Mouse (Mus musculus) thymus, postnatal 10 days (tissue): Measurements from ENCODE around the gene Anks1b.

Experiments used
- DNase-seq, 2 experiments: peaks; one replicate each; pipeline ENCODE4 v3.0.0; 2021; ENCODE audit warnings: low spot score in 2 of 2

The Anks1b gene

DNA sequence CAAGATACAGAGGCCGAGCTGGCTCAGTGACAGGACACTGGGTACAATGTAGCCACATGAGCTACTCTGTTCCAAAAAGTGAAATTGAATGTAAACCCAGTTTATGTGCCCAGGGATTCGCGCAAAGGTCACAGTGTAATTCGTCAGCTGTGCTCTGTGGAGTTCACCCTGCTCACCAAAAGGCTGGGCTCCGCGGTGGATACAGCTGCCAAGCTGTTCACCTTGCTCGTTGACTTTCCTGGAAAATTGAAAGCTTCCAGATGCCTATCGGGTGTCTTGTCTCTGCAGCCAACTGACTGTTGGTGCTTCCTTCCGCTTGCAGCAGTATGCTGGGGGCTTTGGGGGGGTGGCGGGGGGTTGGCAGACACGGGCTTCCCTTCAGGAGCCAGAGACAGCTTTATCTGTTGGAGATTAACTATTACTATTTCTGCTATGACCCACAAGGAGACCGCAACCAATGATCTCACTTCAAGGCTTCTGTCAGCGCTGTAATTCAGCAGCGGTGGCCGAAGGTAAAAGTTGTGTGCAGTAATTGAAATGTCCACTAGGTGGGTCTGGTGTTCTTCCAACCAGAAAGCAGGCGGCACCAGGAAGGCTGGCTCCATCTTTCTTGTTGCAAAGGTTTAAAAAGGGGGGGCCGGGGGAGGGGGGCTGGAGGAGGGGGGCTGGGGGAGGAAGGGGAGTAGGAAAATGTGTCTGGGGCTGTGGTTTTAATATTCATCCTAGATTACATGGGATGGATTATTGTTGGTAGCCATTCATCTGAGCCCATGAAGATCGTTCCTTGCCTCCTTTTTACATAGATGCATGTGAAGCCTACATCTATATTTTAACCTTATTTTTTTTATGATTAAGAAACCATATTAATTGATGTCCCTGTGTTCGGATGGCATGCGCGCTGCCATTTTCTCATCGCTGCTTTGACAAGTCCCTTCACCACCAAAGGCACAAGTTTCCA is 855.4 kb downstream of the Anks1b start:
- DNase-seq = peak in 1 of 2 experiments; percentile 64

DNA sequence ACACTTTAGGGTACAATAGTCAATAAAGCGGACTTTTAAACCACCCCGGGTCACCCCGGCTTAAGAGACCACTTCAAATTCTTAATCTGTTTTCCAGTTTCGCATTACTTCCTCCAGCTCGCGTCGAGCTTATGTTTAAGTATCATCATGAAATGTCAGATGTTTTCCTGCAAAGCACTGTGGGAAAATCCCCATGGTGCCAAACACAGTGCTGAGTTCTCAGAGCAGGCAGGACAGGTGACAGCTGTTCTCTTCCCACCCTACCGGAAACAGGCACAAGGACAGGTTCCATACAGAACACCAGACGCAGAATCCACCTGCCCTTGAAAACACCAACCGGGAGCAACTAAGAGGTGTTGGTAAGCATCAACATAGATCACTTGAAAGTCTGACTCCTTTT is 856.2 kb downstream of the Anks1b start:
- no peak for DNase-seq

DNA sequence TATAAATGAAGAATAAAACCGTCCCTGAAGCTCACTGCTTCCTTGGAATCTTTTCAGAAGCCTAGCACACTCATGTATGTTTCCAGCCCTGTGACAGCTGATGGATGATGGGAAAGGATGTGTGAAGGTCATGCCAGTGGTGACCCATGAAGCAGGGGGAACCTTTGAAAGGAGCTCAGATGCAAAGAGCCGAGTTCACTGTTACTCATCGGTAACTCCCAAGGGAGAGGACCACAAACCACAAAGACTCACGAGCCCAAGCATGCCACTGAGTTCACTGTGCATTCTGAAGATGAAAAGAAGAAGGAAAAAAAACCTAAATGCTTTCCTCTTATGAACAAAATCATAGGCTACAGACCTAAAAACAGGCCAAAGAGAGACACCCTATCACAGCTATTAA is 859.5 kb downstream of the Anks1b start:
- DNase-seq = no peak

GRCm38 (mm10) chr10:90733632-90734031 is 860.3 kb downstream of the Anks1b start:
- DNase-seq = no peak

DNA sequence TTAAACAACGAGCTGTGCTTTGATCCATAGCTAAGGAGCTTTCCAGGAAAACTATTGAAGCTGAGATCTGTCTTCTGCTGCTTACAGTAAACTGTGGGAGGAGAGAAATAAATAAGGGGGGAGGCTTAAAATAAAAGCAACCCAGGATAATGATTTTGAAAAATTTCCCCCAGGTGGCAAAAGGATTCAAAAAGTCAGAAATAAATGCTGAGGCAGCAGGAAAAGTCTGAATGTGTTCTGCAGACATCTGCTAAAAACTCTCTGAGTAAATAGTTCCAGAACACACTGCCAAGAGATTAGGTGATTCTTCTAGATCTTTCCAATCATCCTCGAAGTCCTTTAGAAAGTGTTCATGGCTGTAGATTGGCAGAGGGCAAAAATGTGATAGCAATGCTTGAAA is 865.2 kb downstream of the Anks1b start:
- no peak for DNase-seq

DNA sequence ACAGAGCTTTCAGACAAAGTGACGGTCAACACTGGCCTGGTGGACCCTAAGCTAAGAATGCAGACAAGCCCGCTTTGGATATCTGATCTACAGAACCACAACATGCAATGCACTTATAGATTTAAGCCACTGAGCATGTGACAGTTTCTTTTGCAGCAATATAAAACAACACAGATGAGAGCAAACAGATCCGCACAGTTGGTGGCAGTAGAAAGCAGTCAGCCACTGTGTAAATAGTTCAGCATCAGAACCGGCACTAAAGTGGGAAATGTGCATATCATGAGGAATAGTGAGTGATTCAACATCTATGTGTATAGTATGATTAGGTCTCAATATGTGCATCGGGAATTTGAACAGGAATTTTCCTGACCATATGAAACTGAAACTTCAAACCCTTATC is 867.6 kb downstream of the Anks1b start:
- no peak for DNase-seq

DNA sequence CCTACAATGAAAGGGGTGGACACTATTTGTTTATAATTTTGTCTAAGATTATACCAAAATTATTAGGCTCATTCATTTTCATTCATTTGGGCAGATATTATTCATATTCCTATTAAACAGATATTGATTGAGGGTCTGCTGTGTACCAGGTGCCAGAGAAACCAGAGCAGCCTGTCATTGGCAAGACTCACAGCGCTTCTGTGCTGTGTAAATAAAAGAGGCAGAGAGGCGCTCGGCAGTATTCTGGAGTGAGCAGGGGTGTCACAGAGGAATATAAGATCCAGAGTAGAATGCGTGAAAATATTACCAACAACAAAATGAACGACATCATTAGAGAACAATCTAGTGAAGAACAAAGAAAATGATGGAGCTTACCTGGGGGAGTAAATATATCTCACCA is 878.6 kb downstream of the Anks1b start:
- no peak for DNase-seq

DNA sequence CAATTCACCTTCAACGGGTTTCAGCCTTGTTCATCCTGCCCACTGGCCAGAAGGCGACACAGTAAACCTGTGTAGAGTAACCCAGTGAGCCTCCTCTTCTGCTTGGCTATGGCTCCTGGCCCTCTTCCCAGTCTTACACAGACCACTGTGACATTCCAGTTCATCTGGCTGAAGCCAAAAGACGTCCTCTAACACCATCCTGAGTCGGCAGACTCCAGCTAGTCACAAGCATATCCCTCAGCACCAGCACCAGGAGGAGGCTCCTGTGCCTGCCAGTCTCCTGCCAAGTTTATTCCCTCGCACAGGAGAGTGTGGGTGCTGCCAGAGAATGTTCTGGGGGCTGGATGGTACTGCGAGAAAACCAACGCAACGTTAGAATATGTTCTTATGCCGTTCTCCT is 879.8 kb downstream of the Anks1b start:
- DNase-seq = no peak

- no peak for DNase-seq
These were observed 884.5 kb downstream of the Anks1b start for GRCm38 (mm10) chr10:90757773-90758172.

DNA sequence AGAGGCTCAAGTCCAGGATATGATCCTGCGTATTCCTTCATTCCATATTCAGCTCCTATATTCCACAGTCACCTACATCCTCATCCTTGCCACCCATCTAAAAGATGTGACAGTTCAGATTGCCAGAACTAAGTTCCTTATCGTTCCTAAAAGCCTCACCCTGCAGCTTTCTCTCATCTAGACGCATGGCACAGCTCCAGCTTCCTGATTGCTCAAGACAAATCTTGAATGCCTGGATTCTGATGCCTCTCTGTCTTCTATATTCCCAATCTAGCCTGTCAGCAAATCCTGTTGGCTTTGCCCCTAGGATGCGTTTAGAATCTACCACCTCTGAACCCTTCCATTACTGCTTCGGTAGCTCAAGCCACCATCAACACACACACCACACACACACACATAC is 886.6 kb downstream of the Anks1b start:
- DNase-seq = no peak

DNA sequence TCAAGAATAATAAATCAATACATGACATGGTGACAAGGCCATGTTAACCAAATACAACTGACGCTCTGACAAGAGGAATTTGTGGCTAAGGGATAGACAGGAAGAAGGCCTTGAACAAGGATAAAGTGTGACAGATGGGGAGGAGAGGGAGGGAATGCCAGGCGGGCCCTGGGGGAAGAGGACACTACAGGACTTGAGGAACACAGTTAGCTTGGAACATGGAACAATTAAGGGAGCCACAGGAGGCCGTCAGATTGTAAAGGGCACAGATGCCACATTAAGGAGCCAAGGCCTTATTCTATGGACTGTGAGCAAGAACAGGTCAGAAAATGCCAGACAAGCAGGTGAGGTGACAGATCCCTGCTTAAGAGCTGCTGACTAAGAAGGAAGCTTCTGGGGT is 893.0 kb downstream of the Anks1b start:
- no peak for DNase-seq

DNA sequence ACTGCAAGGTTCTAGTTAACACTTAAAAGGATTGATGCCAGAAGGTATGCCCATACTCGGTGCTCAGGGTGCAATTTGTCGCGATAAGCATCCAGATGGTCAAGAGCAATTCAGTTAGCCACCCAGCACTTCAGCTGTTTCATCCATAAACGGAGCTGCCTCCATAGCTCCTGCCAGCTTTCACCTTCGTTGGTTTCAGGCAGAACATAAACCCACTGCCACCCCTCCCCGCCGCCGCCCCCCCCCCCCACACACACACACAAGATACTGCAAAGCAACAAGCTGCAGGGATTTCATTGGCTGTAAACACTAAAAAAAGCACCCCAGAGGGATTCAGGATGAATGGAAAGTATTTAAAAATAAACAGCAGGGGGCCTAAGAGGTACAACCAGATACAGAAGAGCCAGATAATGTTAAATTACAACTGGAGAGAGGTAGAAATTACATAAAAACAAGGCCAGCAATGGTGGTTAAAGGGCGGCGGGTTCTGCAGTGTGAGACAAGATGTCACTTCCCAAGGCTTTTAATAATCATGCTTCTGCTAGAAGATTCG is 897.2 kb downstream of the Anks1b start:
- DNase-seq = no peak

DNA sequence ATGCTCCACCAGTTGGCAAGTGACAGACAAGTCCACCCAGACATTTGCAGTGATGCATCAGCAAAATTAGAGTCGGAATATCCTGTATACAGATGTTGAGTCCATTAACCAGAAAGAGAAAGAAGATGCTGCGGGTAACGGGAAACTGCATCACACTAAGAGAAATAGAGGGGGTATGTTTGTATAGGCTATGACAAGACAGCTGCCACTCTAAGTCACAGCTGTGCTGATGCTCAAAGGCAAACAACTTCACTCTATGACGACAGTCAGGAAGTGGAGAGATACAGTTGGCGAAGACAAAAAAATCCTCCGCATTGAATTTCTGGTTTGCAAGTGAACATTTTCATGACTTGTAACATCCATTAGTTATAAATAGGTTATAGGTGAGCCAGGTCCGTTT is 897.7 kb downstream of the Anks1b start:
- DNase-seq = no peak

DNA sequence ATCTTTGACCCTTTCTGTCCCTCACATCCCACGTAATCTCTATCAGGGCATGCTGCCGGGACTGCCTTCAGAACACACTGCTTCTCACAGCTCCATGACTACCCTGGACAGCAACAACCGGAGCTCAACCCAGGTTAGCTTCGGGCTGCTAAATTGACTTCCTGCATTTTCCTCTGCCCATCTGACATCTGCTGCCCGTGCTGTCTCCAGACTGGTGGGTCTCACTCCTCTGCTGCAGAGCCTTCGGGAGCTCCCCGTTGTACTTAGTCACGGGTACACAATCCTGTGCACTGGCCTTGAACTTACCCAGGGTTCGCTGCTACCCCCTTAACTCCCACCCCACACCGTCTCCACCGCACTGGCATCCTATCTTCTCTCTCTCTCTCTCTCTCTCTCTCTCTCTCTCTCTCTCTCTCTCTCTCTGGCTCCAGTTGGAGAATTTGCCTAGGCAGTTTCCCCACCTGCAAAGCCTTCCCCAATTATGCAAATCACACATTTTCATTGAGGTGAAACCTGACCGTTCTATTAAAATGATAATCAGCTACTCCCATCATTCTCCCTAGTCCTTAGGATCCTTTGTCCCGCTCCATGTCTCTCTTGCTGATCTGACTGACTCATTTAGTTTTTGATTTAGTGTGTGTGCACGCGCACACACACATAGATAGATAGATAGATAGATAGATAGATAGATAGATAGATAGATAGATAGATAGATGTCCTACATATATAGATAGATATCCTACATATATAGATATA is 898.3 kb downstream of the Anks1b start:
- DNase-seq = no peak

GRCm38 (mm10) chr10:90779561-90780400 is 906.5 kb downstream of the Anks1b start:
- DNase-seq = no peak

- no peak for DNase-seq
These were observed 911.8 kb downstream of the Anks1b start for GRCm38 (mm10) chr10:90784981-90785650.

DNA sequence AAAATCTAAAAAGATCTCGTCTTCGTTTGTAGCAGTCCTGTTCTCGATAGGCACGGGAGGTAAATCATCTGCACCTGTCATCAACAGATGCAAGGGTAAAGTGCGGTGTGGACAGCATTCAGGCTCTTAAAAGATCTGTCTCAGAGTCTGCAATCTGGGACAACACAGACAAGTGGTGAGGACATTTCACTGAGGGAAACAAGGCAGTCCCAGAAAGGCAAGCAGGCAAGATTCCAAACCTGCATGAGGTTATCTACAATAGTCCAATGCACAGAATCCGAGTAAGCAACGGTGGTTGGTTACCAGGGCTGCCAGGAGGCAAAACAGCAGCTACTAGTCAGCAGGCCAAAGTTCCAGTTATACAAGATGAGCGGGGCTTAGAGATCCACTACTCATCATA is 912.4 kb downstream of the Anks1b start:
- no peak for DNase-seq

DNA sequence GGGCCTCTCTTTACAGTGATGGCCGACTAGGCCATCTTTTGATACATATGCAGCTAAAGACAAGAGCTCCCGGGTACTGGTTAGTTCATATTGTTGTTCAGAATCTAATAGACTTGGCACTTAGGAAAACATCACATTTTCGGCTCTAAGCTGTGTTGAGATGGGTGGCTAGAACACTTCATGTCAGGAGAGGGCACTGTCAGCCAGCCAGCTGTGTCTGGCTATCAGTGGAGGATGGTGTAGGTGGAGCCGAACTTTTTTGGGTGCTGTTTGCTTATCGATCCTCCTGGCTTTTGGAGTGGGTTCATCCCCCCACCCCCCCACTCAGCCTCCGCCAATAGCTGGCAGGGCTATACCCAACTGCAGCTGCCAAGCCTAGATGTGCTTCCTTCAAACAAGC is 929.8 kb downstream of the Anks1b start:
- no peak for DNase-seq

- DNase-seq = no peak
These were observed 931.3 kb downstream of the Anks1b start for GRCm38 (mm10) chr10:90804602-90805095.

- no peak for DNase-seq
These were observed 935.5 kb downstream of the Anks1b start for GRCm38 (mm10) chr10:90808616-90809310.
